Mouse (Mus musculus): ENCODE results near the gene Olfr154. TPM values are rescaled to one million over a fixed set of nuclear protein-coding genes. Genes with fewer than 3 reads are reported as not detected.
"Not testable (repeated sequence)": the region's sequence is repeated elsewhere in the genome, so short reads cannot be mapped to it uniquely, and the experiment has no call there.

Gene Olfr154
- total RNA-seq (2014; fragmentation: Nextera tagmentation) (not detected in 2 replicates), total RNA-seq (2017) (0.11 and 0.29 TPM in 2 replicates), polyA plus RNA-seq (2012) (not detected in 2 replicates)

GRCm38 (mm10) chr2:85664355-85664754 is at the start of gene Olfr154:
TSS of gene Olfr154 (minus strand) at chr2:85664455.
- not testable (repeated sequence) for H3K4me3 ChIP-seq (ENCODE audit: low read depth, low read length); ATAC-seq (ENCODE audit: extremely low read depth, insufficient number of reproducible peaks, low FRiP score, poor library complexity, severe bottlenecking); H3K4me1 ChIP-seq (ENCODE audit: insufficient read depth, low read depth, low read length); DNase-seq (ENCODE audit: low spot score); H3K9me3 ChIP-seq (replicated peaks); H3K27me3 ChIP-seq (ENCODE audit: insufficient read depth, low read length); H3K36me3 ChIP-seq (replicated peaks)

DNA sequence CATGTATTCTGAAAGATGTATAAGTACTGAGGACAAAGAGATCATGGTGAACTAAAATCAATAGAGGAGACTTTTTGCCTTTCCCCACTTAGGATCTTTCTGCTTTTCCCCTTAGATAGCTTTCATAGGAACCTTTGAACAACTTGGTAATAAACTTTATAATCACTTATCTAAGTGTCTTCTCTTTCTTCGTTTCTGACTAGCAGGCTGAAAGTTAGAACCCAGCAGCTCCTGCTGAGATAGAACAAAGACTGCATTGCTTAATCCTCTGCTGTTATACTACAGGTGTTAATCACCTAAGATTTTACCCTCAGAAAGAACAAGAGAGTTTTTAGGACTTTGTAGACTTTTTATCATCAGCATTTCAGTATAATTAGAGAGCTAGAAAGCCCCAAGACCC is 46.9 kb upstream of the Olfr154 start:
- ATAC-seq (ENCODE audit: extremely low read depth, insufficient number of reproducible peaks, low FRiP score, poor library complexity, severe bottlenecking) (no peak), DNase-seq (ENCODE audit: low spot score) (no peak)
- no peak for TF ChIP-seq POLR2AphosphoS5 (IDR thresholded peaks at IDR 0.05; ENCODE audit: insufficient replicate concordance, low read depth, low read length)
- no peak for TF ChIP-seq GATA2 (IDR thresholded peaks at IDR 0.05; ENCODE audit: borderline replicate concordance, low read depth, low read length)
- no peak for TF ChIP-seq CTCF (IDR thresholded peaks at IDR 0.05; ENCODE audit: low read depth, low read length)
- no peak for TF ChIP-seq TAL1 (conservative IDR thresholded peaks at IDR 0.05; ENCODE audit: low read depth, low read length)
- TF ChIP-seq GATA1 (IDR thresholded peaks at IDR 0.05; ENCODE audit: borderline replicate concordance, low read length): no peak
- Histone ChIP-seq H3K27me3 (ENCODE audit: insufficient read depth, low read length) (no peaks in the 10 kb centered on the region), H3K36me3 (replicated peaks) (no peaks in the 10 kb centered on the region), H3K4me1 (ENCODE audit: insufficient read depth, low read depth, low read length) (no peaks in the 10 kb centered on the region), H3K9me3 (replicated peaks) (peaks cover 7% of the 10 kb centered on the region; the same call in 1 of the 2 replicates), H3K4me3 (ENCODE audit: low read depth, low read length) (no peak overlapping the region)

- not testable (repeated sequence) for DNase-seq (ENCODE audit: low spot score); H3K9me3 ChIP-seq (replicated peaks); ATAC-seq (ENCODE audit: extremely low read depth, insufficient number of reproducible peaks, low FRiP score, poor library complexity, severe bottlenecking); H3K36me3 ChIP-seq (replicated peaks); H3K27me3 ChIP-seq (ENCODE audit: insufficient read depth, low read length); H3K4me1 ChIP-seq (ENCODE audit: insufficient read depth, low read depth, low read length); H3K4me3 ChIP-seq (ENCODE audit: low read depth, low read length)
Measured at GRCm38 (mm10) chr2:85710680-85711079, 46.4 kb upstream of the Olfr154 start.

- no peak for DNase-seq (ENCODE audit: low spot score)
- no peak for TF ChIP-seq TAL1 (conservative IDR thresholded peaks at IDR 0.05; ENCODE audit: low read depth, low read length)
- no peak for TF ChIP-seq GATA2 (IDR thresholded peaks at IDR 0.05; ENCODE audit: borderline replicate concordance, low read depth, low read length)
- no peak for TF ChIP-seq CTCF (IDR thresholded peaks at IDR 0.05; ENCODE audit: low read depth, low read length)
- TF ChIP-seq POLR2AphosphoS5 (IDR thresholded peaks at IDR 0.05; ENCODE audit: insufficient replicate concordance, low read depth, low read length): no peak
- TF ChIP-seq GATA1 (IDR thresholded peaks at IDR 0.05; ENCODE audit: borderline replicate concordance, low read length): no peak
Measured at GRCm38 (mm10) chr2:85689131-85689530, 24.9 kb upstream of the Olfr154 start, which contains the start of gene Olfr1008. TSS of gene Olfr1008 (plus strand) at chr2:85689431.

DNA sequence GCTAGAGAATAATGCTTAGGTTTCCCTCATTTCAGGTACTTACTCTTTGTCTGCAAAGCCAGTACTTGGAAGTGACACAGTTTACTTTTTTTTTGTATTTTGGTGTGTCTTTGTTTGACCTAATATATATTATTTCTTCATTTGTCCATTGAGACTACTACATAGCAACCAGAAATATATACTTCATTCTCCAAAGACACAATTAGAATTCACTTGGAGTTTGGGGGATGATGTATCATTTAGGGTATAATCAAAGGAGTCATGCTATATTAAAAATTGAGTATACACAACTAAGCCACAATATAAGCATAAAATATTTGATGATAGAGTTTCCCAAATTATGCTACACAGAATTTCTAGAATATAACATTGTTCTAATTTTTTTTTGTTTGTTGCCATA is 14.4 kb upstream of the Olfr154 start, which contains the start of gene Olfr1006:
TSS of gene Olfr1006 (minus strand) at position 101 of the 400 bp plus-strand sequence.
- TF ChIP-seq TAL1 (conservative IDR thresholded peaks at IDR 0.05; ENCODE audit: low read depth, low read length) (no peak), GATA1 (IDR thresholded peaks at IDR 0.05; ENCODE audit: borderline replicate concordance, low read length) (no peak), GATA2 (IDR thresholded peaks at IDR 0.05; ENCODE audit: borderline replicate concordance, low read depth, low read length) (no peak), POLR2AphosphoS5 (IDR thresholded peaks at IDR 0.05; ENCODE audit: insufficient replicate concordance, low read depth, low read length) (no peak), CTCF (IDR thresholded peaks at IDR 0.05; ENCODE audit: low read depth, low read length) (no peak)
- Histone ChIP-seq H3K27me3 (ENCODE audit: insufficient read depth, low read length) (no peaks in the 10 kb centered on the region), H3K9me3 (replicated peaks) (no peaks in the 10 kb centered on the region), H3K4me3 (ENCODE audit: low read depth, low read length) (no peak within 1 kb of the TSS), H3K36me3 (replicated peaks) (no peaks in the 10 kb centered on the region), H3K4me1 (ENCODE audit: insufficient read depth, low read depth, low read length) (no peaks in the 10 kb centered on the region)
- DNase-seq (ENCODE audit: low spot score) (no peak), ATAC-seq (ENCODE audit: extremely low read depth, insufficient number of reproducible peaks, low FRiP score, poor library complexity, severe bottlenecking) (no peak)

More at GRCm38 (mm10) chr2:85689131-85689530, 24.9 kb upstream of the Olfr154 start, which contains the start of gene Olfr1008:
- H3K27me3 ChIP-seq (ENCODE audit: insufficient read depth, low read length): no peaks in the 10 kb centered on the region
- no peaks in the 10 kb centered on the region for H3K36me3 ChIP-seq (replicated peaks)
- no peak for ATAC-seq (ENCODE audit: extremely low read depth, insufficient number of reproducible peaks, low FRiP score, poor library complexity, severe bottlenecking)
- H3K9me3 ChIP-seq (replicated peaks): peaks cover 3% of the 10 kb centered on the region
- H3K4me3 ChIP-seq (ENCODE audit: low read depth, low read length): no peak within 1 kb of the TSS
- H3K4me1 ChIP-seq (ENCODE audit: insufficient read depth, low read depth, low read length): no peaks in the 10 kb centered on the region

DNA sequence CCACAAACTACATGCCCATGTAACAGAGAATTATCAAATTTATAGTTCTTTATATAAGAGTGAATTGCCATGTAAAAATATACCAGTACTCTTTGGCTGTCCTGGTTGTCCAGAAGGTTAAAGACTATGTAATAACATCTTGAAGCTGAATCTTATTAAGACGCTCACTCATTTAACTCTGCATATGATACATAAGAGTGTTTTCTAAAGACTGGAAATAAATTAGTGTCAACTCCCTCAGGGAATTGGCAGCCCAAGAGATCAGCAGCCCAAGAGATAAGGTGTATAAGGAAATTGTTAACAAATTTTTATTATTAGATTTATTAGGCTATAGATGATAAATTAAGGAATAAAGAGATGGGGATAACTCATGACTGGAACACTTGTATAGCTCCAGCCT is 13.7 kb downstream of the Olfr154 start, which contains the start of gene Olfr1002:
TSS of gene Olfr1002 (minus strand) at position 101 of the 400 bp plus-strand sequence.
- no peak within 1 kb of the TSS for H3K4me3 ChIP-seq (ENCODE audit: low read depth, low read length)
- no peaks in the 10 kb centered on the region for H3K27me3 ChIP-seq (ENCODE audit: insufficient read depth, low read length)
- no peaks in the 10 kb centered on the region for H3K36me3 ChIP-seq (replicated peaks)
- ATAC-seq (ENCODE audit: extremely low read depth, insufficient number of reproducible peaks, low FRiP score, poor library complexity, severe bottlenecking) (no peak), DNase-seq (ENCODE audit: low spot score) (no peak)
- H3K9me3 ChIP-seq (replicated peaks): no peaks in the 10 kb centered on the region
- no peaks in the 10 kb centered on the region for H3K4me1 ChIP-seq (ENCODE audit: insufficient read depth, low read depth, low read length)
- TF ChIP-seq GATA1 (IDR thresholded peaks at IDR 0.05; ENCODE audit: borderline replicate concordance, low read length) (no peak), GATA2 (IDR thresholded peaks at IDR 0.05; ENCODE audit: borderline replicate concordance, low read depth, low read length) (no peak), POLR2AphosphoS5 (IDR thresholded peaks at IDR 0.05; ENCODE audit: insufficient replicate concordance, low read depth, low read length) (no peak), TAL1 (conservative IDR thresholded peaks at IDR 0.05; ENCODE audit: low read depth, low read length) (no peak), CTCF (IDR thresholded peaks at IDR 0.05; ENCODE audit: low read depth, low read length) (no peak)

Other genes starting within 250 kb of the Olfr154 start
Only the 20 nearest of the 22 such genes appear.
- gene Olfr994, start 228.0 kb downstream of the Olfr154 start, total RNA-seq (2014; fragmentation: Nextera tagmentation): not detected in 2 replicates
- gene Olfr994, start 228.0 kb downstream of the Olfr154 start, total RNA-seq (2017): 0.11 and 0.17 TPM in 2 replicates
- gene Olfr994, start 228.0 kb downstream of the Olfr154 start, polyA plus RNA-seq (2012): not detected in 2 replicates
- not detected in 2 replicates for gene Olfr995, start 220.8 kb downstream of the Olfr154 start, total RNA-seq (2014; fragmentation: Nextera tagmentation)
- gene Olfr995, start 220.8 kb downstream of the Olfr154 start, total RNA-seq (2017): 0.11 and 0.12 TPM in 2 replicates
- not detected in 2 replicates for gene Olfr995, start 220.8 kb downstream of the Olfr154 start, polyA plus RNA-seq (2012)
- not detected in 2 replicates for gene 4833423E24Rik, start 145.4 kb downstream of the Olfr154 start, total RNA-seq (2014; fragmentation: Nextera tagmentation)
- gene 4833423E24Rik, start 145.4 kb downstream of the Olfr154 start, total RNA-seq (2017): 0.11 TPM in 1 of 2 replicates, not detected in the other
- not detected in 2 replicates for gene 4833423E24Rik, start 145.4 kb downstream of the Olfr154 start, polyA plus RNA-seq (2012)
- gene Olfr996, start 85.2 kb downstream of the Olfr154 start, total RNA-seq (2014; fragmentation: Nextera tagmentation): not detected in 2 replicates
- not detected in 2 replicates for gene Olfr996, start 85.2 kb downstream of the Olfr154 start, total RNA-seq (2017)
- not detected in 2 replicates for gene Olfr996, start 85.2 kb downstream of the Olfr154 start, polyA plus RNA-seq (2012)
- not detected in 2 replicates for gene Olfr998, start 75.5 kb downstream of the Olfr154 start, total RNA-seq (2014; fragmentation: Nextera tagmentation)
- gene Olfr998, start 75.5 kb downstream of the Olfr154 start, total RNA-seq (2017): not detected in 2 replicates
- not detected in 2 replicates for gene Olfr998, start 75.5 kb downstream of the Olfr154 start, polyA plus RNA-seq (2012)
- not detected in 2 replicates for gene Olfr1000, start 52.6 kb downstream of the Olfr154 start, total RNA-seq (2014; fragmentation: Nextera tagmentation)
- 0.12 and 0.22 TPM in 2 replicates for gene Olfr1000, start 52.6 kb downstream of the Olfr154 start, total RNA-seq (2017)
- not detected in 2 replicates for gene Olfr1000, start 52.6 kb downstream of the Olfr154 start, polyA plus RNA-seq (2012)
- gene Olfr1002, start 13.8 kb downstream of the Olfr154 start, total RNA-seq (2014; fragmentation: Nextera tagmentation): not detected in 2 replicates
- gene Olfr1002, start 13.8 kb downstream of the Olfr154 start, total RNA-seq (2017): 0.12 TPM in 1 of 2 replicates, not detected in the other
- not detected in 2 replicates for gene Olfr1002, start 13.8 kb downstream of the Olfr154 start, polyA plus RNA-seq (2012)
- not detected in 2 replicates for gene Olfr1006, start 14.3 kb upstream of the Olfr154 start, total RNA-seq (2014; fragmentation: Nextera tagmentation)
- gene Olfr1006, start 14.3 kb upstream of the Olfr154 start, total RNA-seq (2017): not detected in 2 replicates
- gene Olfr1006, start 14.3 kb upstream of the Olfr154 start, polyA plus RNA-seq (2012): not detected in 2 replicates
- gene Olfr1008, start 25.0 kb upstream of the Olfr154 start, total RNA-seq (2014; fragmentation: Nextera tagmentation): not detected in 2 replicates
- gene Olfr1008, start 25.0 kb upstream of the Olfr154 start, total RNA-seq (2017): 0.11 and 0.12 TPM in 2 replicates
- gene Olfr1008, start 25.0 kb upstream of the Olfr154 start, polyA plus RNA-seq (2012): not detected in 2 replicates
- not detected in 2 replicates for gene Olfr1009, start 51.0 kb upstream of the Olfr154 start, total RNA-seq (2014; fragmentation: Nextera tagmentation)
- 0.05 and 0.12 TPM in 2 replicates for gene Olfr1009, start 51.0 kb upstream of the Olfr154 start, total RNA-seq (2017)
- not detected in 2 replicates for gene Olfr1009, start 51.0 kb upstream of the Olfr154 start, polyA plus RNA-seq (2012)
- not detected in 2 replicates for gene Olfr1012, start 98.3 kb upstream of the Olfr154 start, total RNA-seq (2014; fragmentation: Nextera tagmentation)
- 0.12 and 0.16 TPM in 2 replicates for gene Olfr1012, start 98.3 kb upstream of the Olfr154 start, total RNA-seq (2017)
- not detected in 2 replicates for gene Olfr1012, start 98.3 kb upstream of the Olfr154 start, polyA plus RNA-seq (2012)
- not detected in 2 replicates for gene Olfr1013, start 102.6 kb upstream of the Olfr154 start, total RNA-seq (2014; fragmentation: Nextera tagmentation)
- gene Olfr1013, start 102.6 kb upstream of the Olfr154 start, total RNA-seq (2017): 0.06 TPM in 1 of 2 replicates, not detected in the other
- not detected in 2 replicates for gene Olfr1013, start 102.6 kb upstream of the Olfr154 start, polyA plus RNA-seq (2012)
- gene Olfr1014, start 108.3 kb upstream of the Olfr154 start, total RNA-seq (2014; fragmentation: Nextera tagmentation): not detected in 2 replicates
- 0.27 TPM in 1 of 2 replicates, not detected in the other for gene Olfr1014, start 108.3 kb upstream of the Olfr154 start, total RNA-seq (2017)
- not detected in 2 replicates for gene Olfr1014, start 108.3 kb upstream of the Olfr154 start, polyA plus RNA-seq (2012)
- gene Olfr1015, start 117.6 kb upstream of the Olfr154 start, total RNA-seq (2014; fragmentation: Nextera tagmentation): not detected in 2 replicates
- not detected in 2 replicates for gene Olfr1015, start 117.6 kb upstream of the Olfr154 start, total RNA-seq (2017)
- gene Olfr1015, start 117.6 kb upstream of the Olfr154 start, polyA plus RNA-seq (2012): not detected in 2 replicates
- gene Olfr1016, start 138.1 kb upstream of the Olfr154 start, total RNA-seq (2014; fragmentation: Nextera tagmentation): not detected in 2 replicates
- gene Olfr1016, start 138.1 kb upstream of the Olfr154 start, total RNA-seq (2017): 0.11 TPM in 1 of 2 replicates, not detected in the other
- gene Olfr1016, start 138.1 kb upstream of the Olfr154 start, polyA plus RNA-seq (2012): not detected in 2 replicates
- not detected in 2 replicates for gene Olfr1018, start 154.0 kb upstream of the Olfr154 start, total RNA-seq (2014; fragmentation: Nextera tagmentation)
- gene Olfr1018, start 154.0 kb upstream of the Olfr154 start, total RNA-seq (2017): 0.17 TPM in 1 of 2 replicates, not detected in the other
- gene Olfr1018, start 154.0 kb upstream of the Olfr154 start, polyA plus RNA-seq (2012): not detected in 2 replicates
- gene Olfr1019, start 181.0 kb upstream of the Olfr154 start, total RNA-seq (2014; fragmentation: Nextera tagmentation): not detected in 2 replicates
- gene Olfr1019, start 181.0 kb upstream of the Olfr154 start, total RNA-seq (2017): not detected in 2 replicates
- not detected in 2 replicates for gene Olfr1019, start 181.0 kb upstream of the Olfr154 start, polyA plus RNA-seq (2012)
- gene Olfr1020, start 182.6 kb upstream of the Olfr154 start, total RNA-seq (2014; fragmentation: Nextera tagmentation): not detected in 2 replicates
- 0.17 TPM in 1 of 2 replicates, not detected in the other for gene Olfr1020, start 182.6 kb upstream of the Olfr154 start, total RNA-seq (2017)
- not detected in 2 replicates for gene Olfr1020, start 182.6 kb upstream of the Olfr154 start, polyA plus RNA-seq (2012)
- gene Olfr1022, start 204.1 kb upstream of the Olfr154 start, total RNA-seq (2014; fragmentation: Nextera tagmentation): not detected in 2 replicates
- gene Olfr1022, start 204.1 kb upstream of the Olfr154 start, total RNA-seq (2017): 0.17 and 0.33 TPM in 2 replicates
- not detected in 2 replicates for gene Olfr1022, start 204.1 kb upstream of the Olfr154 start, polyA plus RNA-seq (2012)
- not detected in 2 replicates for gene Olfr1023, start 221.2 kb upstream of the Olfr154 start, total RNA-seq (2014; fragmentation: Nextera tagmentation)
- gene Olfr1023, start 221.2 kb upstream of the Olfr154 start, total RNA-seq (2017): 0.05 and 0.06 TPM in 2 replicates
- gene Olfr1023, start 221.2 kb upstream of the Olfr154 start, polyA plus RNA-seq (2012): not detected in 2 replicates